Mouse (Mus musculus) embryonic fibroblast, embryonic 13.5 days (primary cell): ENCODE measurements around the gene Trim38. TPM values are rescaled to one million over a fixed set of nuclear protein-coding genes. Genes with fewer than 3 reads are reported as not detected.

Source experiments
- H3K27ac ChIP-seq: 2 replicates; pipeline ENCODE4 v1.5.1; 2012; ENCODE audit warnings: low read length, control low read depth, inconsistent platforms; ENCODE audit not compliant: insufficient read depth
- H3K4me1 ChIP-seq: 2 replicates; pipeline ENCODE4 v1.6.1; 2011; ENCODE audit warnings: low read length; ENCODE audit not compliant: control insufficient read depth, insufficient read depth
- H3K4me3 ChIP-seq: 2 replicates; pipeline ENCODE4 v1.5.1; 2011; ENCODE audit warnings: mild to moderate bottlenecking, control low read depth, low read length; ENCODE audit not compliant: insufficient read depth
- CTCF ChIP-seq: IDR thresholded peaks from 2 replicates; pipeline ENCODE4 v1.5.1; 2011; ENCODE audit warnings: mild to moderate bottlenecking, control low read depth, low read length, moderate library complexity, borderline replicate concordance; ENCODE audit not compliant: insufficient read depth
- POLR2A ChIP-seq: IDR thresholded peaks from 2 replicates; pipeline ENCODE4 v1.6.1; 2011; ENCODE audit warnings: low read depth, mild to moderate bottlenecking, control low read depth, low read length, moderate library complexity
- polyA plus RNA-seq: library from polyadenylated mRNA; stranded (reverse); fragments of >200 nt; gene quantifications from 2 replicates; pipeline ENCODE4 v1.2.4, GENCODE M21; 2011; ENCODE audit warnings: low read depth; ENCODE audit not compliant: missing spikeins, insufficient read length

Trim38 gene
- polyA plus RNA-seq, 1 experiment, result not detected

DNA sequence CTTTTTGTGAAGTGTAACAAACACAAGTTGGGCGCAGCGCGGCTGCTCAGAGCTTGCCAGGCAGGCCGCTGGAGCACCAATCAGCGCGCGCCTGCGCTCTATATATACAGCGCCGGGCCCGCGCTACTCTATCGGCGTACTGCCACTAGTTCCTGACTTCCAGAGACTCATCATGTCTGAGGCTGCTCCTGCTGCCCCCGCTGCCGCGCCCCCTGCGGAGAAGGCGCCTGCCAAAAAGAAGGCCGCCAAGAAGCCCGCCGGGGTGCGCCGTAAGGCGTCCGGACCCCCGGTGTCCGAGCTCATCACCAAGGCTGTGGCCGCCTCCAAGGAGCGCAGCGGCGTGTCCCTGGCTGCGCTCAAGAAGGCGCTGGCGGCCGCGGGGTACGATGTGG, 31.0 kb upstream of the Trim38 start, which contains the start of gene Hist1h1c:
Gene Hist1h1c, plus strand, starts transcription at position 132 of the 392 bp plus-strand sequence.
- Histone ChIP-seq H3K27ac (peak within 1 kb of the TSS; percentile 96), H3K4me3 (peak within 1 kb of the TSS; percentile 83), H3K4me1 (peaks cover 4% of the 10 kb centered on the region; the same call in 1 of the 2 replicates)
- TF ChIP-seq POLR2A (peak; percentile 99), CTCF (no peak)

DNA sequence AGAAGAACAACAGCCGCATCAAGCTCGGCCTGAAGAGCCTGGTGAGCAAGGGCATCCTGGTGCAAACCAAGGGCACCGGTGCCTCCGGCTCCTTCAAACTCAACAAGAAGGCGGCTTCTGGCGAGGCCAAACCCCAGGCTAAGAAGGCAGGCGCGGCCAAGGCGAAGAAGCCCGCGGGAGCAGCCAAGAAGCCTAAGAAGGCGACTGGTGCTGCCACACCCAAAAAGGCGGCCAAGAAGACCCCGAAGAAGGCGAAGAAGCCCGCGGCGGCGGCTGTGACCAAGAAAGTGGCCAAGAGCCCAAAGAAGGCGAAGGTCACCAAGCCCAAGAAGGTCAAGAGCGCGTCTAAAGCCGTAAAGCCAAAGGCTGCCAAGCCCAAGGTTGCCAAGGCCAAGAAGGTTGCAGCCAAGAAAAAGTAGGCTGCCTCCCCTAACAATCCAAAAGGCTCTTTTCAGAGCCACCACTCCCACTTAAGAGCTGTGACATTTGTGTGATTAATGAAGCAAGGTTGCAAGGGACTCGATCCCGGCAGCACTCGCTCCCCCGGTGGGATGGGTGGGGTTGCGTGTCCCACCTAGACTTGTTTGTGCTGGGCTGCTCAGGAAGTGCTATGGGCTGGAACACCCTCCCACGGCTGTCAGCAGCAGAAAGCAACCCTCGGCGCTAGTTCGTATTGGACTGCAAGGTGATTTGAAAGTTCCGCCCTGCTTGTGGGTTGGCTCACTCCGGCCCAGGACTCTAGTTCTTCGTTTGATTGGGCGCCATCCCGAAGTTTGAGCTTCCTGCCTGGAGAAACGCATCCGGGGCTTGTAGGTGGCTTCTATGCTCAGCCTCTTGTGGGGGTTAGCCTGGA, 30.4 kb upstream of the Trim38 start:
- no peak for TF ChIP-seq CTCF
- TF ChIP-seq POLR2A, result peak; percentile 84
- Histone ChIP-seq H3K4me3 (peak overlapping the region; percentile 83), H3K4me1 (peaks cover 6% of the 10 kb centered on the region), H3K27ac (peak overlapping the region; percentile 96)

DNA sequence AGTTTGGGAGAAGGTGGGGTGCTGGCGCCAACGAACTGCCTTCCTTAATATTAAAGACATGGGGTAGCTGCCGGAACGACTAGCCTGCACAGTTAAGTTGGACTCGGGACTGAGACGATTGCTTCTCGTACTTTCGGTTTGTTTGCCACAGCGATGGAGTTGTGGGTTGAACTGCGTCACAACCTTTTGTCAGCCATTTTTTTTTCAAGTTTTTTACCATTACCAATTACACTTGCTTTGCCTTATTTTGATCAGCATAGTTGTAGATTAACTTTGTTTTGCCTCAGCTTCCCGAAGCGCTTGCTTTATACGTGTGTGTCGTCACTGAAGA, 29.8 kb upstream of the Trim38 start:
- Histone ChIP-seq H3K4me1 (peaks cover 6% of the 10 kb centered on the region), H3K27ac (peak overlapping the region; percentile 96), H3K4me3 (peak overlapping the region; percentile 83)
- no peak for TF ChIP-seq CTCF
- peak; percentile 67 for TF ChIP-seq POLR2A

DNA sequence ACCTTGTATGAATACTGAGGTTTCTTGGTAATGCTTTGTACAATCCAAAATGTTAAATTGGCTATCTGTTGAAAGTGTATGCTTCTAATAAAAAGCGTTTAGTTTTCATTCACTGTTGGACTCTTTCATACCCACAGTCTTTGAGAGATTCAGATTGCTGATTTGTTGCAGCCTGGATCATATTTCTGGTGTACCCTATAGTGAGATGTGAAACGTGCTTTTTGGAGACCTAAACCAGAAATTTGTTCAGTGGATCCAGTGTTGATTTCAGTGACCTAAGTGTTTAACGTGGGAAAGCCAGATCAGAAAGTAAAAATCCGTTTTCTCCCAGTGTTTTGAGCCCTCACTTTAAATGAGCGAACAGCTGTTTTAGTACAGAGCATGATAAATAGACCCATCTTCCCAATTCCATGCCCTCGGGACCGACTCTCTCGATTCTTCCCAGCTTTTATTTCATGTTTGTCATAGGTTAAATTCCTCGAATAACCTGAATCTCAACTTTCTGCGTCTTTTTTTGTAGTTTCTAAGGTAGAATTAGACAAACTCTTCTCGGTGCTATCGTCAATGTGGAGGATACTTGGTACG, 29.4 kb upstream of the Trim38 start:
- Histone ChIP-seq H3K27ac (peak overlapping the region; percentile 96), H3K4me3 (peak overlapping the region; percentile 83), H3K4me1 (peaks cover 6% of the 10 kb centered on the region)
- TF ChIP-seq CTCF, result no peak
- TF ChIP-seq POLR2A, result peak; percentile 45; the same call in 1 of the 2 replicates

DNA sequence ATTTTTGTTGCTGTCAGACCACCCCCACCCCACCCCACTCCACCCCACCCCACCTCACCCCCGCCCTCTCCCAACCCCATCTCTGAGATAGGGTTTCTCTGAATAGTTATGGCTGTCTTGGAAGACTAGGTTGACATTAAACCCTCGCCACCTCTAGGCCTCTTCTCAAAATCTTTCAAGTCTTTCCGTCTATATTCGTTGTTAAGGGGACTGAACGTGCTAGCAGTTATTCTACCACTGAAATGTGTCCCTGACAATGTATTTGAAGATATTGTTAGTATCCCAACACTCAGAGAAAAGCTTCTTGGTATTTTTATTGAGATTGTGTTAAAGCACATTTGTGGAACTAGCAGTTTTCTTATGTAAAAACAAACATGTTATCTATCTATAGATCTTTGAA, 28.8 kb upstream of the Trim38 start:
- TF ChIP-seq POLR2A (no peak), CTCF (no peak)
- H3K4me1 ChIP-seq, result peaks cover 6% of the 10 kb centered on the region; the same call in 1 of the 2 replicates
- H3K27ac ChIP-seq, result no peak overlapping the region
- H3K4me3 ChIP-seq, result no peak overlapping the region

DNA sequence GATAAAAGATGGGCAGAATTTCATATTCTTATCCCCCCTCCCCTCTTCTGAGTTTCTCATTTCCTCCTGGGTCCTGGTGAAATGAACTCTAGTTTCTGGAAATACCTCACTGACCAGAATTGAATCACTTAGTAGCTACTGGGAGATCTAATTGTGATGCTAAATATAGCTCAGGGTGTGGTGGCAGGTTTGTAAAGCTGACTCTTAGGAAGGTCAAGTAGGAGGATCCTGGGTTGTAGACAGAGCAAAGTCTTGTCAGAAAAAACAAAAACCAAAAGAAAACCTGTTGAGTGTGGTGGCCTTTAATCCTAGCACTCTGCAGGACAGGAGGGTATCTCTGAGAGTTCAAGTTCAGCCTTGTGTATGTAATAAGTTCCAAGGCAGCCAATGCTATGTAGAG, 27.7 kb upstream of the Trim38 start:
- no peak overlapping the region for H3K4me3 ChIP-seq
- no peak overlapping the region for H3K27ac ChIP-seq
- no peak for TF ChIP-seq POLR2A
- no peak for TF ChIP-seq CTCF
- peaks cover 6% of the 10 kb centered on the region; the same call in 1 of the 2 replicates for H3K4me1 ChIP-seq

DNA sequence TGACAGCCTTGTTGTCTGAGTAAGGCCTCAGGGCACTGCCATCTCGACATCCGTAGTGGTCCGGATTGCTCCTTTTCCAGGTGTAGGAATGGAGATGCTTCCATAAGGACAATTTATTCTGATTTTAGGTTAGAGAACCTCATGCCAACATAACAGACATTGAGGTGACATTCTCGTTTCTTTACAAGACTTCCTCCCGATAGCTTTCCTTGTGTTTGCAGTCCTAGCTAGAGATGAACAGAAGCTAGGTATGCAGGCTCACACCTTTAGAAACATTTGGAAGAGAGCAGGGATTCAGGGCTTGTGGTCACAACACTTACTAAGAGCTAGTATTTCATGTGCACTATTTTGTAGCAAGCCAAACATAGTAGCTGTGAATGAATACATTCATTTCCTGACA, 26.5 kb upstream of the Trim38 start:
- Histone ChIP-seq H3K4me1 (peaks cover 6% of the 10 kb centered on the region; the same call in 1 of the 2 replicates), H3K4me3 (no peak overlapping the region), H3K27ac (no peak overlapping the region)
- no peak for TF ChIP-seq POLR2A
- TF ChIP-seq CTCF, result no peak

DNA sequence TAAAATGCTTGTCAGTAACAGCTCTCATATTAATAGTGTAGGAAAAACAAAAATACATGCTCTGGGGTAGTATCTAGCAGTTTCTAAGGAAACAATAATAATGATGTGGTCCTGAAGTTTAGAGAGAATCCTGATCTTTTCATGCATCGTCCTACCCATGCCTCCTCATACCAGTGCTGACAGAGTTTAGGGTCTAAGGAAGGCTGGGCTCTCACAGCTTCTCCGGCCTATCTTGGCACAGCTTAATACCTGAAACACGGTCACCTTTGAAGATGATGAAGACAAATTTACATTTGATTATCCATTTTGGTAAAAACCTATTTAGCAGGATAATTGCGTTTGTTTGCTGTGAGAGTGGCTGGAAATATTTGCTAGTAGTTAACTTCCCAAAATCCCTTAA, 25.8 kb upstream of the Trim38 start:
- Histone ChIP-seq H3K27ac (peak overlapping the region; percentile 66; the same call in 1 of the 2 replicates), H3K4me3 (no peak overlapping the region; the same call in 1 of the 2 replicates), H3K4me1 (peaks cover 6% of the 10 kb centered on the region)
- no peak for TF ChIP-seq CTCF
- no peak; the same call in 1 of the 2 replicates for TF ChIP-seq POLR2A

DNA sequence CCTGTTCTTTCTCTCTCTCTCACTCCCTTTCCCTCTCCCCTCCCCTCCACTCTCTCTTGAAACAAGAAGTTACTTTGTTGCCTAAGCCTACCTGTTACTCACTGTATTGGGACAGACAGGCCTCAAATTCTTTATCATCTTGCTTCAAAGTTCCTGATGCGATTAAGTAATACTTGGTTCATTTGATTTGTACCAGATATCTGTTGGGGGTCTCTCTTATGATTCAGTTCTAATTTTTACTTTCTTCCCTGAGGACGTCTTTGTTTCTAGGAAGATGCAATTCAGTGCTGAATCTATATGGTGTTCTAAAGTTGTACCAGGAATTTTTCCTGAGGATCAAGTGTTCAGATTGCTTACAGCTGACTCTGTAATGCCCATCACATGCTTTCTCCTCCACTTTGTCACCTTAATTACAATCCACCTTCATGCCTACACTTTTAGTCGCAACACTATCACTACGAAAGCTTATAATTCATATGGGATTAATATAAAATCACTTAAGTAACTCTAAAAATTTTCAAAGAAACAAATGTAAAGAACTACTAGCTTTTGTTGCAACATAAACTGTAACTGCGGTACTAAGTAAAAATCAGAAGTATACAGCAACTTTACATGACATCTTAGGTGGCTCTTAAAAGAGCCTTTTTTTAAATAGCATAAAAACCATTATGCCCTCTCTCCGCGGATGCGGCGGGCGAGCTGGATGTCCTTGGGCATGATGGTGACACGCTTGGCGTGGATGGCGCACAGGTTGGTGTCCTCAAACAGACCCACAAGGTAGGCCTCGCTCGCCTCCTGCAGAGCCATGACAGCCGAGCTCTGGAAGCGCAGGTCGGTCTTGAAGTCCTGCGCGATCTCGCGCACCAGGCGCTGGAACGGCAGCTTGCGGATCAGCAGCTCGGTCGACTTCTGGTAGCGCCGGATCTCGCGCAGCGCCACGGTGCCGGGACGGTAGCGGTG, 25.0 kb upstream of the Trim38 start:
- Histone ChIP-seq H3K4me1 (peaks cover 8% of the 10 kb centered on the region), H3K27ac (peak overlapping the region; percentile 66), H3K4me3 (peak overlapping the region; percentile 47)
- TF ChIP-seq POLR2A (peak; percentile 76), CTCF (no peak)
